Mouse (Mus musculus): ENCODE measurements around the gene Casq2.

The Casq2 gene

DNA sequence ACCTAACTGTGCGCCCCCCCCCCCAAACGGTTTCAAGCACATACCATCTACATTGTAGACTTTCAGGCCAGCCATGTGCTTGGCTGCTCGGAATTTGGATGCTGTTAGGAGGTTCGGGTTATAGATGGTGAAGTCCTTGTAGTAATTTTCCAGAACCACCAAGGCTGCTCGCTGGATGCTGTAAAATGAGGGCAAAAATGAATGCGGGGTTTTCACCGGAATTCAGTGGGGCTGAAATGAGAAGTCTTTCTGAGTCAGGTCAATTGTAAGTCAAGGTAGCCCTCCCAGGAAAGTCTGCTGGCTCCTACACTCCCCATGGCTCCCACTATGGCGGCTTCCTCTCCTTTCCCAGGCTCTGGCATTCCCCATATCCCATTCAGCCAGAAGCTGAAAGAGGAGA lies 80.6 kb downstream of the Casq2 start:
- DNase-seq, result no peak

DNA sequence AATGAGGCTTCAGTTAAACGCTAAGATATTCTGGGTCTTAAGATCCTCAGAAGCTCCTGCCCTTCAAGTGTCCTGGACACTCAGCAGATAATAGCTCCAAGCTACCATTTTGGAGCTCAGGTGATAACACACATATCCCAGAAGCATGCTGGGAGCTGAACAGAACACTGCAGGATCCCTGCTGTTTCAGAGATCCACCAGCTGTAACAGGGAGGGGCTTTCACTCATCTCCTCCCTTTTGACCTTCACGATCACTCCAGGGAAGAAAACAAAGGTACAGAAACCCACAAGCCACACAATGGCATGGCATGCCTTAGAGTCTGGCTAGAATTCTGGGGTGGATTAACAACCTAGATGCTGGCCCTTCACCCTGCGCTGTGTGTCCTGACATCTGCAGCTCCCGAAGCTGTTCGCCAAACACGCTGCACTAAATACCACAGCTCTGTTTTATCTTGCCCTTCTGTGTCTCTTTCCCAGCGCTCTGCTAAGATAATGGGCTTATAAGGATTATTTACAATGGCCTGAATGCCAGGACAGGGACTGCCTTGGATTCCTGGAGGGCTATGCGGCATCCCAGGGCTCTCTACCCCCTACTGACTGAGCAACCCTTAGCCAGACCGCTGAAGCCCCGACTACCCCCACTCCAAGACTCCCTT lies 81.5 kb downstream of the Casq2 start:
- DNase-seq, result no peak

DNA sequence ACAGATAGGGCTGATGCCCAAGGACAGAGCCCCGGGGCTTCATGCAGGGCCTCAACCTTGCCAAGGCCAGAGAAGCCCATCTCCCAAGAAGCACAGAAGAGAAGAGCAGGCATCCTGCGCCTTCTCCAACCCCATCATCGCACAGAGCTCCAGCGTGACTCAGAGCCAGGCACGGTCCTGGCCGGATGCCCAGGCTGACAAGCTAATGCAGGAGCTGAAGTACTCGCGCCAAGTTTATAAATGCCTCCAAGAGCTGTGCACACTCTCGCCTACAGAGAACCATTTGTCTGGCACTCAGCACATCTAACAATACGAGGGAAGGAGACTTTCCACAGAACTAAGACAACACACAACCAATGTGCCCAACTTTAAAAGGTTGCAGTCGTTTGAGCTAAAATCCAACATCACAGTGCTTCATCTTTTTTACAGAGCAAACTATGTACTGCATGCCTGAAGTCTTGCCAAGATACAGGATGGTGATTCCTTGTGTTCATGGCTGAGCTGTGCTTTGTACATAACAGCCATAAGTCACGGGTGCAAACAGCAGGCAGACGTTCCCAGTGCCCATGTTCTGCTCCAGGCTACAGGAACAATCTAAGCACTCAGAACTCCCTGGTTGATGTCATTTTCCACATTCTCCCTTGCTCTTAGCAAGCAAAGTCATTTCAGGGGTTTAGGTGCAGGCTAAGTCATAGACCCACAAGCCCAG lies 83.1 kb downstream of the Casq2 start:
- peak; percentile 96 for DNase-seq

DNA sequence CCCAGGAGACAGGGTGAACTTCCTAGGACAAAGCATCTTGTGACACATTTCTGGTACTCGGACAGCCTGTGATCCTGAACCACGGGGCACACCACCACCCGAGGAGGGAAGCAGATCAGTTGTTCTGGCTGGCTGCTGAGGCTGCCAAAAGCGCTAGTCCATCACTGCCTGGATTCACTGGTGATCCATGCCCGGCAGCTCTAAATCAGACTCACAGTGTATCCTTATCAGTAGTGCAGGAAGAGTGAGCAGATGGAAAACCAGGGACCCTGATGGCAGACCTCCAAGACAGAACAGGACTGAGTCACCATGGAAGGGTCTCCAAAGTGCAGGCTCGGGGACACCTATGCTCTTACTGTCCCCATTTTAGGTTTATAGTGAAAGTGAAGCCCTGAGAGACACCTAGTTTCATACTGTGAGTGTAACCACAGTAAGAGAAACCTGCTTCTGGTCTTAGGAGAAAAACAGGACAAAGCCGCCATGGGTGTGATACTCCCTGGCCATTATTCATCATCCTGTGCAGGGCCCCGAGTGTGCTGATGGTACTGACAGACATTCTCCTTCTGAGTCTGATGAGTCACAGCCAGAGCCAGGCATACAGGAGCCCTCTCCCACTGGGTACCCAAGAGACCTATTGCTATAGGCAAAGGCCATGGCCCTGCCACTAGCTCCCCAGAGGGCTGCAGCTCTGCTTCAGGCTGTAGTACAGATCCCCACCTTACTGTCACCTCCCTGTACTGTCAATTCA lies 88.1 kb downstream of the Casq2 start:
- no peak for DNase-seq

DNA sequence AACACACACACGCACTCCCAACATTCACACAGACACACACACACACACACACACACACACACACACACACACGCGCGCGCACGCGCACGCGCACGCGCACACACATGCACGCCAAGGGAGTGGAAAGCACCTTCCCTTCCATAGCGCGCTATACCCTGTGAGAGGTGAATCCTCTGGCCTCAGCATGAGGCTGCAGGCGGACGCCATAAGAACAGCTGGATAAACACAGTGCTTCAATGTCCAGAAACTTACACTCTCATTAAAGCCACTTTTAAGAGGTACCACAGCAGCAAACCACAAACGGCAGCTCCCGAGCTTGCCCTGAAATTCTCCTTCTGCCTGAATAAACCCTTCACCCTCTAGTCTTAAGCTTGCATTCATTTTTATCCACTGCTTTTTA lies 89.5 kb downstream of the Casq2 start:
- DNase-seq, result no peak

DNA sequence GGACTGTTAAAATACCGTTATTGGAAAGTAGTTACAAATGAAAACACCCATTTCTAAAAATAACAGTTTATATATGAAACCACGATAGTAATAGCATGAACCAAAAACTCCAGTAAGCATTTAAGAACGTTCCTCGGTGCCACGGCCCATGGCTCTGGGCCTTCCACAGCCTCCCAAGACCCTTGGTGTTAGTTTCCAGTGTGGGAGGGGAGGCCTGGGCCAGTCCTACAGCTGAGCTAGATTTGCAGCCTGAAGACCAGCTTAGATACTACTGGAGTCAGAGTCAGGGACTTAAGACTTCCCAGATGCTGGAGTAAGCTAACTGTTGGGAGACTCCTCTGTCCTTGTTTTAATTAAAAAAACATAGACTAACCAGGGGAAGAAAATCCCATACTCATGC lies 89.9 kb downstream of the Casq2 start:
- no peak for DNase-seq

DNA sequence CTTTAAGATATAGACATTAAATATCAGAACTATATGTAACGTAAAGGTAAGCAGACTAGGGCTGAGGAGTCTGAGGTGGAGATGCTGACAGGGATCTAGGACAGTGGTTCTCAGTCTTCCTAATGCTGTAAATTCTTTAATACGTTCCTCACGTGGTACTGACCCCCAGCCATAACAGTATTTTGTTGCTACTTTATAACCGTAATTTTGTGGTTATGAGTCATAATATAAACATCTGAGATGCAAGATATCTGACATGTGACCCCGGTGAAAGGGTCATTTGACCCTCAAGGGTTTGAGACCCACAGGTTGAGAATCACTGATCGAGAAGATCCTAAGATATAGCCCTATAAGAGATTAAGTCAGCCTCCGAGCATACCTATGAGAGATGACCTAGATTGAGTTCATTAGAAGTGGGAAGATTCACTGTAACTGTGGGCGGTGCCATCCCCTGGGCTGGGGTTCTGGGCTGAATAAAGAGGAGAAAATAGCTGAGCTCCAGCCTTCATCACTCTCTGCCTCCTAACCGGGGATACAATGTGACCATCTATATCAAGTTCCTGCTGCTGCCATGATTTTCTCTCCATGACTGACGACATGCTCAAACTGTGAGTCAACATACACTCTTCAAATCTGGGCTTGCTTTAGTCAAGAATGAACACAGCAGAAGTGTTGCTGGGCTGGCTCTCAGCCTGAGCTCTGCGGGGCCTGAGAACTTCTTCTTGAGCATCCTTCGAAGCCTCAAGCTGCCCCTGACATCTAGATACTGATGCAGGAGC lies 91.8 kb downstream of the Casq2 start:
- no peak for DNase-seq

DNA sequence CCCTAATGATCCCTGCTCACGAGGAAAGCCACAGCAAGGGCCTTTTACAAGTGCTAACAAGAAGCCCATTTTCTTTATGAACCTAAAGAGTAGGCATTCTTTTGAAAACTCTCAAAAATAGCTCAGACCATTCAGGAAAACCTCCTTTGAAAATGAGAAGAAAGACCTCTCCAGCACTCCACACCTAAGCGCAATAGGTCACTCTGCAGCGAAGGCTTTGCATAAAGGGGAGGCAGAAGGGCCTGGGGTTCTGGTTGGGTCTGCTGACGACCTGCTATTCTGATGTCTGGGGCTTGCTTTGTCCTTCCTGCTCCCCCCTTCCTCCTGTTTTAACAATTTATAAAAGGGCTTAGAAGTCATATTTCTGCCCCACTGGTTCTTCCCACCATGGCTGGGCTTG lies 93.7 kb downstream of the Casq2 start:
- no peak for DNase-seq

DNA sequence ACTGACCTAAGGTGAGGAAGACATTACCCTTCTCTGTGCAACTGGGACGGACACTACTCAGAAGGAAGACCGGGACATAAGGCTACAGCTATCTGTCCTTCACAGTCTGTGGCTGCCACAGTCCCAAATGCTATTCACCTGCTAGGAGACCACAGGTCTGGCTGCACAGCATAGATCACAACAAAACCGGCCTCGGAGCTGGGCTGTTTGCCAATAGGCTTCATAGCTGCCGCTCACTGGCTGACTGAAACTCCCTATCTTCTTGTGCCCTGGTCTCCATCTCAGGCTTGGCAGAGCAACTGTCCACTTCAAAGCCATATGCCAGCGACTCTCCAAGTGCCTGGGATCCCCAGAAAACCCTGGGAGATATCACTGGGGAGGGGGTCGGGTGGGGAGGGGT lies 94.5 kb downstream of the Casq2 start:
- DNase-seq, result peak; percentile 58

DNA sequence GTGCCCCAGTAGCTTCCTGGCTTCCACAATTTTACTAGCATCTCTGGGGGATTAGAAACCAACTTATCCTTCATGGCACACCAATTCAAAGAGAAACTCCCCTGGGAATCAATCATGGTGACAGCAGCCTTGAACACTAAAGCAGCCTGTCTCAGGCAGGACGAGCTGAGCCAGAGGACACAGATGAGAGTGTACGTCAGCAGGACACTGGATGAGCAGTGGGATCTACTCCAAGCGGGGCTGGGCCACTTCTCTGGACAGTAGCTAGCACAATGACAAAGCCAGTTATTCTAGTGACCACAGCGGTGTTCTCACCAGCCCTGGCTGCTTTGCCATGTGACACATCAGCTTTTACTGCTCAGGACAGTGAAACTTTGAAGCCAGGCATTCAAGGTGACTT lies 95.0 kb downstream of the Casq2 start:
- DNase-seq, result no peak

DNA sequence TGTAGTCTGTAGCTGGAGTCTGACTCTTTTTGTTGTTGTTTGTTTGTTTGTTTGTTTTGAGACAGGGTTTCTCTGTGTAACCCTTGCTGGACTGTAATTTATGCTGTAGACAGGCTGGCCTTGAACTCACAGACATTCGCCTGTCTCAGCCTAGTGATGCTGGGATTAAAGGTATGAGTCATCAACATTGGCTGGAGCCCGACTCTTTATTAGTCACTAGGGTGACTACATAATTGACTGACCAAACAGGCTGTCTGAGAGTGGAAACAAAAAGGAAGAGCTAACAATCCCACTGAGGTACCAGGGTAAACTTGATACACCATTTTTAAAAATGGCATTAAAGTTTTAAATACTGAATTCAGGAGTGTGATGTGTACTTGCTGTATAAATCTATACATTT lies 96.4 kb downstream of the Casq2 start:
- DNase-seq, result no peak

DNA sequence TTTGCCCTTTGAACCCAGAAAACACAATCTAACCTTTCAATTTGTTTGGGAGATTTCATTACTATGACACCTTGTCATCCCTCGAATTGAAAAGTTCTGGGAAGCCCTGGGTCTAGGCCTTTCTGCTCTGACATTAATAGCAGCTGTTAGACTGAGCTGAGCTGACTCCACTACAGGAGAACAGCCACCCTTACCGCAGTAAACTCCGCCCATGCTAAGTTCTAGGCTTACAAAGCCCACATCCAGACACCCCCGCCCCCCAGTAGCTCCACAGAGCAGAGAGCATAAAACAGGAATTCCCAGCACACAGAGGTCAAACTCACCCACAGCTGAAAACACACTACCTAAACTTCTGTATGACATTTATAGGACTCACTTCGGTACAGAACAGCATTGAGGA lies 98.5 kb downstream of the Casq2 start:
- peak; percentile 38 for DNase-seq

DNA sequence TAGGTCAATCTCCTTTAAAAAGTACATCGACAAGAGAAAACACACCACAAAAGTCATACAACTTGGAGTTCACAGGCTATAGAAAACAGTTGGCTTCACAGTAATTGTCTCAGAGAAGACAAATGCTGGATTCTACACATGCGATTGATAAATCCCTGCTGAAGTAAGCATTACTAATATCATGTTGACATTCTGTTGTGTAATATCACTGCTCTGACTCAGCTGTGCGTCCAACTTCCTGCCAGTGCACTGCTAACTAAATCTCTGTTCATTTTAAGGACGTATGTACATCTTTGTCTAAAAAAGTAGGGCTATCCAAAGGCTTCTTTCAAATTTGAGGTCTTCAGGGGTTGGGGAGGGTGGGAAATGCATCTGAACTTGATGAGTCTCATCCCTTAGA lies 101.2 kb downstream of the Casq2 start:
- no peak for DNase-seq

DNA sequence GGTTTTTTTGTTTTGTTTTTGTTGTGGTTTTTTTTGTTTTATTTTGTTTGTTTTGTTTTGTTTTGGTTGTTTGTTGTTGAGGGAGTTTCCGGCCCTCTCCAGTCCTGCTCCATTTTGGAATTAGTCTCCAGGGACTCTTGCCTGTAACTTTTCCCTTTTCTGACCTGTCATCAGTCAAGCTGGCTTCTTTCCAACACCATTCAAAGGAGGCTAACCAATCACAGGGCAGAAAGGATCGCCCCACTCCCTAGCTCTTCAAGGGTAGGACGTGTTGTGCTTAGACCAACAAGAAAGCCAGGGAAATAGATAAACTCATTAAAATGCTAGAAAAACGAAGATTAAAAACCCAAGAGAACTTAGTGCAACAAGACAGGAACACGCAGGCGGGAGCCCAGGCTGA lies 102.8 kb downstream of the Casq2 start:
- no peak for DNase-seq

DNA sequence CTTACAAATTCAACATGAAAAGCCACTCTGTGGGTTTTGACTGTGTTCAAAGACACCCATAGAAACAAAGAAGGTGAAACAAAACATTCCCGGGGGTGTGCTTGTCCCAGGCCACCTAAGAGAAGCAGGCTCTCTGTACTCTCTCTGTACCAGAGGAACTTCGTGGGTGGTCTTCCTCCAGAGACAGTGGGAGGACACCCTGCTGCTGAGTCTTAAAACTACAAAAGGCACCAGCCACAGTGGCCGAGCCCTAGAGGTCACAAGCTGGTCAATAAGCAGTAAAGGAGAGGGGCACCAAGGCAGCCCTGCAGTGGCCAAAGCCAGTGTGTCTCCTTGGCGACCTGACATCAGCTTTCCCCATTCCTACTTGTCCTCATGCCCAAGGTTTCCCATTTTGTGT lies 103.8 kb downstream of the Casq2 start:
- no peak for DNase-seq

DNA sequence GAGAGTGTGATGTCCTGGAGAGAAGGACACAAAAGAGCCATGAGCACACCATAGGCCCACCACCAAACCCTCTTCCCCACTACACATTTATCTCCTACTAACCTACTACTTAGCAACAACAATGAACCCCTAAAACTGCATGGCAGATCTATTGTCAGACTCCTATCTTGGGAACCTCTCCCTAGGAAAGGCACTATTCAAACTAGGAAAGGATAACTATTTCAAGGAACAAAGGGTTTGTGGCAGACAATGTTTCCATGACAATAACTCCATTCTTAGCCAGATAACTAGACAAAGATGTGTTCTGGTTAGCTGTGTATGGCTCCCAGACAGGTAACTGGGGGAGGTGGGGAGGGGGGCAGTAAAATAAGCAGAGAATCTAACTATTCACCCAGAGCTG lies 104.4 kb downstream of the Casq2 start:
- DNase-seq, result no peak

DNA sequence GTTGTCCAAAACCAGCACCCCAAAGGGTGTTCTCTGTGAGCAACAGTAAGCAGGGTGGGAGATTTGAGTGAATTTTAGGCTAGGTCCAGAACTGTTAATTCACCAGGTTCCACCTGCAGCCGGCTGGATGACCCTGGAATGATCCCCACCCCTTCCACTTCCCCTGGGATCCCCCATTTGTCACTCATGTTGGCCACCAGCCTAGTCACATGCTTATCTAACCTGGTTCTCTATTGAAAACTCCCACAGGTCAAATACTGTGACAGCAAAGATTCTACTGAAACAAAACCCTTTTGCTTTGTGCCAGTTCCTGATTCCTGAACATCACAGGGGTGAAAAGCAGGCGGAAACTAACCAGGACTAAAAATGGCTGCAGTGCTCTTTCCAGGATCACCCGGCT lies 105.4 kb downstream of the Casq2 start:
- no peak for DNase-seq

DNA sequence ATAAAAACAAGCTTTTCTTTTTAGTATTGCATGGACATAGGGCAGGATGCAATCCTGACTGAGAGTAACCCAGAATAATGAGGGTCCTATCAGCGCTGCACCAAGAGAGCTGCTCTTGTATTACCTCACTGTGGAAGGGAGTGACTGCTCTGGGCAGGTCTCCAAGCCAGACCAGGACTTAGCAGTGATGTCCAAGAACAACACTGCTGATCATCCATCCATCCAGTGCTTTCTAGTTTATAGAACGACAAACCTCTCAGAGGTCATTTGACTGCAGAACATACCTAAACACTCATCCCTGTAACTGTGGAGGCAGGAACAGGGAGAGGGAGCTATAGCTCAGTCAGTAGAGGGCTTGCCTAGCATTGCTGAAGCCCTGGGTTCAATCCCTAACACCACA lies 106.4 kb downstream of the Casq2 start:
- peak; percentile 65 for DNase-seq

DNA sequence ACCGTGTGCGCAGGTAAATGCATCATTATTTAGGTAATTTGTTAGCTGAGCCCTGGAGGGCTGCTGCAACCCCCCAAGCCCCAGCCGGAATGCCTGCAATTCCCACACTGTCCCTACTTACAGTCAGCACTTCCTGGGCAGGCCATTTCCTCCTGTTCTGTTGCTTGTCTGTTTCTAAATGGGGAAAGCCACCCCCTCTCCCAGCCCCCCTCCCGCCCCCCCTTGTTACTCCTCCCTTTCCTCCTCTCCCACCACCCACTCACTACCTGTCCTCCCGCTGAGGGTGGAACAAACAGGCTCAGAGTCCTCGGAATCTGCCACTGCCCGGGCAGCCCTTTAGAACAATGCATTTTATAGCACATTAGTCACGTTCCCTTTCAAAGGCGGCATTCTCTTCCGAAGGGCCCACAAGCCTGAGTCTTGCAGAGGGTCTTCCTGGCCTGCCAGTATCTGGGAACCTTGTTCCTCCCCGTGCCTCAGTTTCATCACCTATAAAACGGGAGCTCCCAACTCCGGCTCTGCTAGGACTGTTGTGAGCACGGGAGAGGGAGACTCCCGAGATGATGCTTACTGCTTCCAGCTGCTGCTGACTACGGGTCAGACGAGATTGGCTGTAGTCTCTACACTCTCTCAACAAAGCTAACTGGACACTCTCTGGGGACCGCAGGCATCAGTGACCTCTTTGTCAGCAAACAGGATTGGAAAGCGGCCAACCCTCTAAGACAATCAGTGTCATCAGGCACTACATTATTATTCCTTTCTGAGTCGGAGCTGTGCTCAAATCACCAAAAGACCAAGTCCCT lies 107.5 kb downstream of the Casq2 start:
- DNase-seq, result peak; percentile 71

DNA sequence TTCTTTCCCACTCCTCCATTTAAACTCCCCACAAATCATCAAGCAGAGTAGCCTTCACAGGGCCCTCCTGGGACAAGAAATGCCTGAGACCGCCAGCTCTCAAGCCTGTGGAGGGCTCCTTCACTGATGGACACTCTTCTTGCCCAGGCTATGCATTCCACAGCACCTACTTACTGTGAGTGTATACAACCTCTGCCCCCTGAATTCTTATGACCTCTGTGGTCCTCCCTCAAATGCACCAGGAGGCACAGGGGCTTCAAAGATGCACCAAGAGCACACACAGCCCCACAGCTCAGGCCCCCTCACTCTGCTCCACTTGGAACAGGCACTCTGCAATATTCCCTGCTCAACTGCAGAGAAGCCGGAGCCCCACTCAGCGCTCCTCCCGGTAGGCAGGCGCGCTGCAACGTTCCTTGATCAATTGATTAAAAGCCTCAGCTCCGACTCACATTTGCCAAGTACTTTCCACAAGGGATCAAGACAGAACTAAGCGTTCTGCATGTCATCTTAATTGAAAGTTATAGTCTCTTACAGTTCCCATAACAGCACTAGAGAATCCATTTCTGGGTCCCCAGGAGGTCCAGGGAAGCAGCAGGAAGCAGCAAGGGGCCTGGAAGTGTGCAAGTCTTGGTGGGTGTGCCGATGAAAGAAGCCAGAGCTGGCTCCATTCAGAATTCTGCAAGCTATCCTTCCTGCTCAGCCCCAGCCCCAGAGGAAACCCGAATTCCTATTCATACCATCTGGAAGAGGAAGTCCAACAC lies 108.3 kb downstream of the Casq2 start:
- DNase-seq, result peak; percentile 34

DNA sequence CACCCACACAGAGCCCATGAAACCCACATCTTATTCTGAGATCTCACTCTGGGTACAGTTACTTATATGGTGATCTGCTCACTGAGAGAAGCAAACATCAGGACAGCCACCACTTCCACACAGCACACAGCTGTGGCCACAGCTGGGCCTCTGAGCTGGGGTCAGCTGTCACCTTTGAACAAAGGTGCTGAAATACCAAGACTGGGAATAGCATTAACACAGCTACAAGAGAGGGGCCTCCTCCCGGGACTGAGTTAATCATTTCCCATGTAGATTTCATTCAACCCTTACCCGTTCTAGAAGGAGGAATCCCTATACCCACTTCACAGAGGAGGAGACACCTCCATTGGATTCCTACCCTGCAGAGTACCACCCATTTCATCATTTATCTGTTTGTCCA lies 109.5 kb downstream of the Casq2 start:
- DNase-seq, result no peak
